Mouse (Mus musculus): ENCODE measurements at regions not wholly inside any gene's neighbourhood (a gene's known extent, or its start where the extent isn't known, plus 50 kb on each side); places are given as distances from the start of the nearest gene placed in this dataset.

- no peak for TF ChIP-seq EP300 (IDR thresholded peaks at IDR 0.05; ENCODE audit: low read depth)
- TF ChIP-seq CTCF (IDR thresholded peaks at IDR 0.05; ENCODE audit: low read depth) = no peak
Observed at GRCm38 (mm10) chr12:71407294-71407693, 97.6 kb downstream of the Dact1 start.

All from liver, embryonic 14.5 days (tissue).